ENCODE assay signal across 7 mouse cellular contexts in the genomic region with DNA sequence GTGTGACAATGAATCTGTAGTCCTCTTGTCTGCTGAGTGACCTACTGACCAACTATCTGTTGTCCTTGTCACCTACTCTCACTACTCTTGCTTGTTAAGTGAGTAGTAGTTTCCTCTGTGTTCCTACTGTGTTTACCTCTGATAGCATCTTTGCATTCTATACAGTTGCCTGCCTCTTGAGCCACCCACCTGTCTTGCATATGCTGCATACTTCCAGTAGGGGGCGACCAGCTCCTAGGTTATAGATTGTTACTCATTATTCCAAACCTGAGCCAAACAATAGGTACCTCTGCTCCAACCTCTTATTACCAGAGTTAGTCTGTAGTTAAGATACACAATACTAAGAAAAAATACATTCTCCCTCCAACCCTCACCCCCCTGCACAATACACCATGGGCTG. TPM values are rescaled to one million over a fixed set of nuclear protein-coding genes. Genes with fewer than 3 reads are reported as not detected.
A peak's percentile ranks its signal among the peaks of the same experiment; 100 is the strongest.
DNase-seq lines count a peak whose midpoint lies in the region; ATAC-seq and TF ChIP-seq lines count a peak whose summit lies in the region.

No protein-coding gene starts in this region.

- H3K9me3 ChIP-seq in lung, embryonic 14.5 days (ENCODE audit: low read depth, low read length) = no peaks in the 10 kb centered on the region
- H3K9me3 ChIP-seq in embryonic facial prominence, embryonic 14.5 days (ENCODE audit: control insufficient read depth, low read length) = no peaks in the 10 kb centered on the region
- no peaks in the 10 kb centered on the region for H3K9me3 ChIP-seq in midbrain, embryonic 13.5 days

- no peak overlapping the region for H3K4me2 ChIP-seq in lung, embryonic 14.5 days
- no peak overlapping the region for H3K4me2 ChIP-seq in embryonic facial prominence, embryonic 14.5 days (ENCODE audit: low read depth, low read length)
- no peak overlapping the region for H3K4me2 ChIP-seq in midbrain, embryonic 13.5 days (replicated peaks)

- H3K27ac ChIP-seq in lung, embryonic 14.5 days (ENCODE audit: low read depth) = no peak overlapping the region
- H3K27ac ChIP-seq in embryonic facial prominence, embryonic 14.5 days (replicated peaks; ENCODE audit: low read depth, low read length) = no peak overlapping the region
- H3K27ac ChIP-seq in midbrain, embryonic 13.5 days = no peak overlapping the region

- H3K36me3 ChIP-seq in lung, embryonic 14.5 days (ENCODE audit: insufficient read depth) = no peaks in the 10 kb centered on the region
- no peaks in the 10 kb centered on the region for H3K36me3 ChIP-seq in embryonic facial prominence, embryonic 14.5 days (ENCODE audit: control insufficient read depth, insufficient read depth, low read length)
- H3K36me3 ChIP-seq in midbrain, embryonic 13.5 days = no peaks in the 10 kb centered on the region

- H3K9ac ChIP-seq in lung, embryonic 14.5 days = no peak overlapping the region
- H3K9ac ChIP-seq in embryonic facial prominence, embryonic 14.5 days (ENCODE audit: low read depth, low read length) = no peak overlapping the region
- H3K9ac ChIP-seq in midbrain, embryonic 13.5 days (replicated peaks) = no peak overlapping the region

- no peak overlapping the region for H3K4me3 ChIP-seq in lung, embryonic 14.5 days (ENCODE audit: low read depth, low read length)
- no peak overlapping the region for H3K4me3 ChIP-seq in embryonic facial prominence, embryonic 14.5 days (ENCODE audit: low read depth, low read length)
- no peak overlapping the region for H3K4me3 ChIP-seq in midbrain, embryonic 13.5 days (replicated peaks)

- TF ChIP-seq CTCF in lung, embryonic 14.5 days (IDR thresholded peaks at IDR 0.05; ENCODE audit: low read depth) = peak; percentile 79

- peak; percentile 30; the same call in 1 of the 2 replicates for ATAC-seq in lung, embryonic 14.5 days (ENCODE audit: insufficient read depth)
- ATAC-seq in embryonic facial prominence, embryonic 14.5 days (ENCODE audit: low read depth) = 0 out of 2 replicates have a peak, but pooled peaks have one; percentile 38
- ATAC-seq in midbrain, embryonic 13.5 days = peak; percentile 63

- WGBS in lung, embryonic 14.5 days = 0% methylated on average over 1 of the region's 1 CpGs
- WGBS in embryonic facial prominence, embryonic 14.5 days = 0% methylated on average over 1 of the region's 1 CpGs
- 0% methylated on average over 1 of the region's 1 CpGs for WGBS in midbrain, embryonic 13.5 days

- H3K4me1 ChIP-seq in lung, embryonic 14.5 days (ENCODE audit: insufficient read depth) = no peaks in the 10 kb centered on the region
- no peaks in the 10 kb centered on the region for H3K4me1 ChIP-seq in embryonic facial prominence, embryonic 14.5 days (ENCODE audit: control insufficient read depth, insufficient read depth, low read length)
- H3K4me1 ChIP-seq in midbrain, embryonic 13.5 days (replicated peaks) = peaks cover 13% of the 10 kb centered on the region

- H3K27me3 ChIP-seq in lung, embryonic 14.5 days (ENCODE audit: insufficient read depth, low read length) = peaks cover 3% of the 10 kb centered on the region; the same call in 1 of the 2 replicates
- peaks cover 11% of the 10 kb centered on the region; the same call in 1 of the 2 replicates for H3K27me3 ChIP-seq in embryonic facial prominence, embryonic 14.5 days (replicated peaks; ENCODE audit: control insufficient read depth, insufficient read depth, low read length)
- peaks cover 12% of the 10 kb centered on the region for H3K27me3 ChIP-seq in midbrain, embryonic 13.5 days

- peak; percentile 65 for DNase-seq in lung, embryonic 14.5 days
- no peak for DNase-seq in lung, adult 18-20 months
- DNase-seq in R1 (ENCODE audit: low read depth, low spot score) = peak; percentile 69
- peak; percentile 48 for DNase-seq in embryonic facial prominence, embryonic 14.5 days (ENCODE audit: low spot score)
- no peak for DNase-seq in layer of hippocampus, postnatal 10 days (ENCODE audit: low spot score in 2 of 2)
- no peak for DNase-seq in yolk sac, embryonic 10.5 days (ENCODE audit: low spot score)

RNA-seq across cellular contexts. Expression of gene Robo4, which starts 4.7 kb away (rescaled TPM):
- 22.8 and 25.8 TPM in 2 replicates for polyA plus RNA-seq in lung, embryonic 14.5 days (2014; fragmentation: Nextera tagmentation; extraction: Ambion mirVana)
- polyA plus RNA-seq in embryonic facial prominence, embryonic 14.5 days (2014; fragmentation: Nextera tagmentation; extraction: Ambion mirVana) = 10.8 and 12.4 TPM in 2 replicates
- polyA plus RNA-seq in midbrain, embryonic 13.5 days (2015; fragmentation: Nextera tagmentation; extraction: Ambion mirVana) = 4.0 and 4.9 TPM in 2 replicates
- 1 to 10 TPM; 6.9 to 8.3 TPM for total RNA-seq in layer of hippocampus, postnatal 10 days (2021)

RNA-seq across cellular contexts. Expression of gene Robo3, which starts 26.7 kb away (rescaled TPM):
- polyA plus RNA-seq in lung, embryonic 14.5 days (2014; fragmentation: Nextera tagmentation; extraction: Ambion mirVana) = 0.24 and 0.41 TPM in 2 replicates
- 0.08 and 0.15 TPM in 2 replicates for polyA plus RNA-seq in embryonic facial prominence, embryonic 14.5 days (2014; fragmentation: Nextera tagmentation; extraction: Ambion mirVana)
- 20.5 and 22.4 TPM in 2 replicates for polyA plus RNA-seq in midbrain, embryonic 13.5 days (2015; fragmentation: Nextera tagmentation; extraction: Ambion mirVana)
- total RNA-seq in layer of hippocampus, postnatal 10 days (2021) = 10 to 100 TPM; 14.9 to 22.8 TPM

RNA-seq across cellular contexts. Expression of gene Hepacam, which starts 39.2 kb away (rescaled TPM):
- polyA plus RNA-seq in lung, embryonic 14.5 days (2014; fragmentation: Nextera tagmentation; extraction: Ambion mirVana) = 0.07 TPM in 1 of 2 replicates, not detected in the other
- 0.14 and 0.17 TPM in 2 replicates for polyA plus RNA-seq in embryonic facial prominence, embryonic 14.5 days (2014; fragmentation: Nextera tagmentation; extraction: Ambion mirVana)
- 2.2 and 2.5 TPM in 2 replicates for polyA plus RNA-seq in midbrain, embryonic 13.5 days (2015; fragmentation: Nextera tagmentation; extraction: Ambion mirVana)
- total RNA-seq in layer of hippocampus, postnatal 10 days (2021) = 10 to 100 TPM; 66.7 to 72.3 TPM

RNA-seq across cellular contexts. Expression of gene Ccdc15, which starts 58.1 kb away (rescaled TPM):
- polyA plus RNA-seq in lung, embryonic 14.5 days (2014; fragmentation: Nextera tagmentation; extraction: Ambion mirVana) = 7.9 and 8.8 TPM in 2 replicates
- 6.0 and 6.9 TPM in 2 replicates for polyA plus RNA-seq in embryonic facial prominence, embryonic 14.5 days (2014; fragmentation: Nextera tagmentation; extraction: Ambion mirVana)
- polyA plus RNA-seq in midbrain, embryonic 13.5 days (2015; fragmentation: Nextera tagmentation; extraction: Ambion mirVana) = 10.8 and 10.9 TPM in 2 replicates
- 1 to 10 TPM; 3.1 to 4.0 TPM for total RNA-seq in layer of hippocampus, postnatal 10 days (2021)

Comparison
In these comparisons a context has a peak if more than half of its experiments do, and no peak if none do; other contexts are left out.
1. DNase-seq: peak in lung, embryonic 14.5 days (single experiment), R1 (single experiment) and embryonic facial prominence, embryonic 14.5 days (single experiment); none in lung, adult 18-20 months (0 of 2), layer of hippocampus, postnatal 10 days (0 of 2) and yolk sac, embryonic 10.5 days (single experiment).
2. RNA of gene Robo3, which starts 26.7 kb away (polyA plus RNA-seq): 20.5 to 22.4 TPM in midbrain, embryonic 13.5 days; 0.24 to 0.41 TPM in lung, embryonic 14.5 days and 0.08 to 0.15 TPM in embryonic facial prominence, embryonic 14.5 days; every median in the first group is over 10 times any median in the second.
3. Peak in every context shown above with its lines, with median percentiles within 50 percentile points of each other: ATAC-seq.